Mouse (Mus musculus): ENCODE results near the gene F10. TPM values are rescaled to one million over a fixed set of nuclear protein-coding genes. Genes with fewer than 3 reads are reported as not detected.
"Not testable (repeated sequence)": the region's sequence is repeated elsewhere in the genome, so short reads cannot be mapped to it uniquely, and the experiment has no call there.

F10 gene
- polyA plus RNA-seq, 1 experiment = not detected

- TF ChIP-seq REST (IDR thresholded peaks at IDR 0.05; ENCODE audit: insufficient read depth, insufficient read length) (no peak), CEBPB (IDR thresholded peaks at IDR 0.05; ENCODE audit: insufficient read depth, poor library complexity, severe bottlenecking) (no peak), TCF3 (IDR thresholded peaks at IDR 0.05; ENCODE audit: insufficient read length, low read depth) (no peak), POLR2A (IDR thresholded peaks at IDR 0.05; ENCODE audit: insufficient read length, low read depth) (no peak), POLR2AphosphoS2 (IDR thresholded peaks at IDR 0.05; ENCODE audit: insufficient read length, low read depth) (no peak), MAX (IDR thresholded peaks at IDR 0.05; ENCODE audit: low read depth) (no peak), USF1 (IDR thresholded peaks at IDR 0.05; ENCODE audit: low read depth) (no peak), SRF (IDR thresholded peaks at IDR 0.05; ENCODE audit: control insufficient read depth, insufficient read length, low read depth) (no peak), MYOG (IDR thresholded peaks at IDR 0.05; ENCODE audit: control insufficient read depth in 1 of 3, insufficient read depth in 1 of 3, insufficient read length in 2 of 3, low read depth in 2 of 3) (no peak), TCF12 (IDR thresholded peaks at IDR 0.05; ENCODE audit: insufficient read depth, poor library complexity, severe bottlenecking) (no peak), E2F4 (IDR thresholded peaks at IDR 0.05; ENCODE audit: insufficient read depth) (no peak), MYOD1 (IDR thresholded peaks at IDR 0.05; ENCODE audit: control insufficient read depth in 1 of 3, insufficient read length in 2 of 3, low read depth in 2 of 3) (no peak)
- no peak overlapping the region for H3K4me3 ChIP-seq
- H3K79me2 ChIP-seq (ENCODE audit: control insufficient read depth, insufficient read depth) = no peaks in the 10 kb centered on the region
- peaks cover 38% of the 10 kb centered on the region for H3K27me3 ChIP-seq (ENCODE audit: control insufficient read depth, insufficient read depth, insufficient read length)
- no peak overlapping the region for H3K4me2 ChIP-seq (ENCODE audit: low read depth)
- no peak overlapping the region for H3ac ChIP-seq (ENCODE audit: control insufficient read depth, insufficient read length)
- H3K36me3 ChIP-seq (ENCODE audit: control insufficient read depth, insufficient read depth) = no peaks in the 10 kb centered on the region
Measured at GRCm38 (mm10) chr8:13063112-13063511, 26.0 kb downstream of the F10 start.

- H3K27me3 ChIP-seq (ENCODE audit: control insufficient read depth, insufficient read depth, insufficient read length) = no peaks in the 10 kb centered on the region
- no peak overlapping the region for H3K4me3 ChIP-seq
- TF ChIP-seq USF1 (IDR thresholded peaks at IDR 0.05; ENCODE audit: low read depth) = no peak
- TF ChIP-seq MYOG (IDR thresholded peaks at IDR 0.05; ENCODE audit: control insufficient read depth in 1 of 3, insufficient read depth in 1 of 3, insufficient read length in 2 of 3, low read depth in 2 of 3) = no peak
- no peak for TF ChIP-seq TCF12 (IDR thresholded peaks at IDR 0.05; ENCODE audit: insufficient read depth, poor library complexity, severe bottlenecking)
- TF ChIP-seq E2F4 (IDR thresholded peaks at IDR 0.05; ENCODE audit: insufficient read depth) = no peak
- TF ChIP-seq POLR2A (IDR thresholded peaks at IDR 0.05; ENCODE audit: insufficient read length, low read depth) = no peak
- TF ChIP-seq TCF3 (IDR thresholded peaks at IDR 0.05; ENCODE audit: insufficient read length, low read depth) = no peak
- no peak for TF ChIP-seq POLR2AphosphoS2 (IDR thresholded peaks at IDR 0.05; ENCODE audit: insufficient read length, low read depth)
- no peak for TF ChIP-seq REST (IDR thresholded peaks at IDR 0.05; ENCODE audit: insufficient read depth, insufficient read length)
- no peak for TF ChIP-seq MYOD1 (IDR thresholded peaks at IDR 0.05; ENCODE audit: control insufficient read depth in 1 of 3, insufficient read length in 2 of 3, low read depth in 2 of 3)
- TF ChIP-seq SRF (IDR thresholded peaks at IDR 0.05; ENCODE audit: control insufficient read depth, insufficient read length, low read depth) = no peak
- TF ChIP-seq CEBPB (IDR thresholded peaks at IDR 0.05; ENCODE audit: insufficient read depth, poor library complexity, severe bottlenecking) = no peak
- no peak for TF ChIP-seq MAX (IDR thresholded peaks at IDR 0.05; ENCODE audit: low read depth)
- H3ac ChIP-seq (ENCODE audit: control insufficient read depth, insufficient read length) = no peak overlapping the region
- no peaks in the 10 kb centered on the region for H3K79me2 ChIP-seq (ENCODE audit: control insufficient read depth, insufficient read depth)
- H3K36me3 ChIP-seq (ENCODE audit: control insufficient read depth, insufficient read depth) = peaks cover 9% of the 10 kb centered on the region
- no peak overlapping the region for H3K4me2 ChIP-seq (ENCODE audit: low read depth)
Measured at GRCm38 (mm10) chr8:13073255-13073654, 36.1 kb downstream of the F10 start.

GRCm38 (mm10) chr8:13075044-13075443, 37.9 kb downstream of the F10 start:
- Histone ChIP-seq H3K4me3 (no peak overlapping the region), H3K4me2 (ENCODE audit: low read depth) (no peak overlapping the region), H3K79me2 (ENCODE audit: control insufficient read depth, insufficient read depth) (no peaks in the 10 kb centered on the region), H3ac (ENCODE audit: control insufficient read depth, insufficient read length) (no peak overlapping the region), H3K27me3 (ENCODE audit: control insufficient read depth, insufficient read depth, insufficient read length) (no peaks in the 10 kb centered on the region), H3K36me3 (ENCODE audit: control insufficient read depth, insufficient read depth) (peaks cover 14% of the 10 kb centered on the region)
- TF ChIP-seq MYOG (IDR thresholded peaks at IDR 0.05; ENCODE audit: control insufficient read depth in 1 of 3, insufficient read depth in 1 of 3, insufficient read length in 2 of 3, low read depth in 2 of 3) = no peak
- no peak for TF ChIP-seq TCF3 (IDR thresholded peaks at IDR 0.05; ENCODE audit: insufficient read length, low read depth)
- no peak for TF ChIP-seq E2F4 (IDR thresholded peaks at IDR 0.05; ENCODE audit: insufficient read depth)
- no peak for TF ChIP-seq POLR2AphosphoS2 (IDR thresholded peaks at IDR 0.05; ENCODE audit: insufficient read length, low read depth)
- TF ChIP-seq CEBPB (IDR thresholded peaks at IDR 0.05; ENCODE audit: insufficient read depth, poor library complexity, severe bottlenecking) = no peak
- no peak for TF ChIP-seq MAX (IDR thresholded peaks at IDR 0.05; ENCODE audit: low read depth)
- TF ChIP-seq POLR2A (IDR thresholded peaks at IDR 0.05; ENCODE audit: insufficient read length, low read depth) = no peak
- no peak for TF ChIP-seq USF1 (IDR thresholded peaks at IDR 0.05; ENCODE audit: low read depth)
- no peak for TF ChIP-seq REST (IDR thresholded peaks at IDR 0.05; ENCODE audit: insufficient read depth, insufficient read length)
- no peak for TF ChIP-seq SRF (IDR thresholded peaks at IDR 0.05; ENCODE audit: control insufficient read depth, insufficient read length, low read depth)
- TF ChIP-seq TCF12 (IDR thresholded peaks at IDR 0.05; ENCODE audit: insufficient read depth, poor library complexity, severe bottlenecking) = no peak
- no peak for TF ChIP-seq MYOD1 (IDR thresholded peaks at IDR 0.05; ENCODE audit: control insufficient read depth in 1 of 3, insufficient read length in 2 of 3, low read depth in 2 of 3)

- H3K4me3 ChIP-seq; H3K4me2 ChIP-seq (ENCODE audit: low read depth); H3K79me2 ChIP-seq (ENCODE audit: control insufficient read depth, insufficient read depth); H3K27me3 ChIP-seq (ENCODE audit: control insufficient read depth, insufficient read depth, insufficient read length); H3ac ChIP-seq (ENCODE audit: control insufficient read depth, insufficient read length): not testable (repeated sequence)
- peaks cover 14% of the 10 kb centered on the region for H3K36me3 ChIP-seq (ENCODE audit: control insufficient read depth, insufficient read depth)
Measured at GRCm38 (mm10) chr8:13075579-13075978, 38.5 kb downstream of the F10 start.

GRCm38 (mm10) chr8:13077542-13077941, 40.4 kb downstream of the F10 start:
- no peak overlapping the region for H3ac ChIP-seq (ENCODE audit: control insufficient read depth, insufficient read length)
- no peak overlapping the region for H3K4me3 ChIP-seq
- H3K4me2 ChIP-seq (ENCODE audit: low read depth) = no peak overlapping the region
- H3K27me3 ChIP-seq (ENCODE audit: control insufficient read depth, insufficient read depth, insufficient read length) = no peaks in the 10 kb centered on the region
- peaks cover 20% of the 10 kb centered on the region for H3K36me3 ChIP-seq (ENCODE audit: control insufficient read depth, insufficient read depth)
- TF ChIP-seq POLR2AphosphoS2 (IDR thresholded peaks at IDR 0.05; ENCODE audit: insufficient read length, low read depth) (no peak), USF1 (IDR thresholded peaks at IDR 0.05; ENCODE audit: low read depth) (no peak), E2F4 (IDR thresholded peaks at IDR 0.05; ENCODE audit: insufficient read depth) (no peak), MYOD1 (IDR thresholded peaks at IDR 0.05; ENCODE audit: control insufficient read depth in 1 of 3, insufficient read length in 2 of 3, low read depth in 2 of 3) (no peak), POLR2A (IDR thresholded peaks at IDR 0.05; ENCODE audit: insufficient read length, low read depth) (no peak), REST (IDR thresholded peaks at IDR 0.05; ENCODE audit: insufficient read depth, insufficient read length) (no peak), MAX (IDR thresholded peaks at IDR 0.05; ENCODE audit: low read depth) (no peak)
- H3K79me2 ChIP-seq (ENCODE audit: control insufficient read depth, insufficient read depth) = no peaks in the 10 kb centered on the region
